Mouse (Mus musculus) kidney, postnatal 4 days (tissue): ENCODE measurements at regions not wholly inside any gene's neighbourhood (a gene's known extent, or its start where the extent isn't known, plus 50 kb on each side); places are given as distances from the start of the nearest gene placed in this dataset.

ENCODE experiments used
- DNase-seq, 2 experiments: peaks; one replicate each; pipeline ENCODE4 v3.0.0; 2021; ENCODE audit warnings: mixed read lengths in 2 of 2

DNA sequence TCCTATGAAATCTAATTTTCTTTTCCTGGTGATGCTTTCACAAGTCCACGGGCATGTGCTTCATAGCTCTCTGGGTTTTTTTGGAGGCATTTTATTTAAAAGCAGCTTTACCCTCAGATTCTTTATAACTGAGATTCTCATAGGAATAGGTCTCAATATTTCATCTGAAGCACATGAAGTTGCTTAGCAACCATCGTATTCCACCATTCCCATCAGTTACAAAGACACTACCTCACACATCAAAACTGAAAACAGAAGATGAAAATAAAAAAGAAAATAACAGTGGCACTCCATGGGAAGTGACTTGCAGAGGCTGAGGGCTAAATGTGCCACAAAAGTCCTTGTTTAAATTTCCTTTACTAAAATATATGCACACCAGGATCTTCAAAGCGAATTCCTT, 384.0 kb upstream of the 1700015G11Rik start:
- no peak for DNase-seq

DNA sequence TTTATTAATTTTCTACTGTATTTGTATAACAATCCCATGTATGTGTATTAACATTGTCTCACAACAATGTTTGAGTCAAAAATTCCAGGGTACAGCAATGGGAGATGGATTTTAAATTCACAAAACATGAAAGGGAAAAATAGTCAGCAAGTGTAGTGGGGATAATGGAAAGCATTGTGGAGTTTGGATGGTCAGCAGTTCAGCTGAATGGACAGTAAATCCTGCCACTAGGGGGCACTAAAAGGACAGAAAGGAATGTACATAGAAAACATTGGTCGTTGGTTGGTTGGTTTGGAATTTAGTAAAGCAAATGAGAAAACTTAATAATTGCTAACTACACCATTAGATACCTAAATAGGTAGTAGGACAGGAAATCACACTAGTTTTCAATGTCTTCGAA, 376.3 kb upstream of the 1700015G11Rik start:
- DNase-seq = peak; percentile 29 to 39
